Mouse (Mus musculus) kidney, adult 2 months (tissue): Measurements from ENCODE around the gene Hnrnpl.

Experiments used
- CTCF ChIP-seq: fragments of 200-500 bp; conservative IDR thresholded peaks from 2 replicates; pipeline ENCODE4 v1.5.1; 2011; ENCODE audit warnings: low read depth, mild to moderate bottlenecking, control low read depth, low read length, moderate library complexity, mixed read lengths; ENCODE audit not compliant: insufficient read depth, insufficient read length
- POLR2A ChIP-seq: fragments of 200-500 bp; IDR thresholded peaks from one replicate; pipeline ENCODE4 v1.6.1; 2011; ENCODE audit warnings: low read depth, low read length, control low read depth

GRCm38 (mm10) chr7:28761907-28762306 lies 46.4 kb upstream of the Hnrnpl start:
- TF ChIP-seq CTCF = no peak
- TF ChIP-seq POLR2A = no peak
